Mouse (Mus musculus) intestine, postnatal 0 days (tissue): ENCODE measurements around the gene Odaph. TPM values are rescaled to one million over a fixed set of nuclear protein-coding genes. Genes with fewer than 3 reads are reported as not detected.

ENCODE experiments used
- ATAC-seq: fragments of 200-750 bp; cut with Nextera tagmentation; 2 replicates; pipeline ENCODE4 v1.8.0; 2017; ENCODE audit warnings: mild to moderate bottlenecking, moderate TSS enrichment, moderate library complexity
- H3K27ac ChIP-seq: fragments of 300-500 bp; sonication (generic); 2 replicates; pipeline ENCODE4 v1.5.1; 2014; ENCODE audit warnings: mild to moderate bottlenecking, low read depth, low read length, moderate library complexity
- H3K27me3 ChIP-seq: fragments of 300-500 bp; sonication (generic); replicated peaks from 2 replicates; pipeline ENCODE4 v1.6.1; 2014; ENCODE audit warnings: low read length, mixed read lengths; ENCODE audit not compliant: control insufficient read depth, insufficient read depth
- H3K36me3 ChIP-seq: fragments of 300-500 bp; sonication (generic); 2 replicates; pipeline ENCODE4 v1.6.1; 2014; ENCODE audit warnings: mild to moderate bottlenecking, moderate library complexity; ENCODE audit not compliant: control insufficient read depth, insufficient read depth
- H3K4me1 ChIP-seq: fragments of 300-500 bp; sonication (generic); replicated peaks from 2 replicates; pipeline ENCODE4 v1.6.1; 2014; ENCODE audit warnings: antibody characterized with exemption, low read length, mixed read lengths; ENCODE audit not compliant: control insufficient read depth, insufficient read depth
- H3K4me2 ChIP-seq: fragments of 300-500 bp; sonication (generic); replicated peaks from 2 replicates; pipeline ENCODE4 v1.6.1; 2014; ENCODE audit warnings: low read depth, mild to moderate bottlenecking, moderate library complexity
- H3K4me3 ChIP-seq: fragments of 300-500 bp; sonication (generic); 2 replicates; pipeline ENCODE4 v1.5.1; 2014; ENCODE audit warnings: low read depth, low read length
- H3K9ac ChIP-seq: fragments of 300-500 bp; sonication (generic); 2 replicates; pipeline ENCODE4 v1.6.1; 2014; ENCODE audit warnings: mild to moderate bottlenecking, low read depth, low read length
- H3K9me3 ChIP-seq: fragments of 300-500 bp; sonication (generic); 2 replicates; pipeline ENCODE4 v1.6.1; 2016; ENCODE audit warnings: mixed run types; ENCODE audit not compliant: control insufficient read depth
- CTCF ChIP-seq: sonication (generic); IDR thresholded peaks from 2 replicates; pipeline ENCODE4 v1.5.1; 2016; ENCODE audit warnings: low read depth, mild to moderate bottlenecking, control low read depth, antibody characterized with exemption, moderate library complexity
- WGBS: fragments of 180-500 bp; shearing (Covaris S2); extraction: QIAGEN DNeasy Blood & Tissue Kit; methylation state at CpG from one replicate; pipeline ENCODE4 v1.1.7; 2014; 5-methylcytosine and 5-hydroxymethylcytosine counted together
- polyA plus RNA-seq: library from polyadenylated mRNA; unstranded; fragments of >200 nt; fragmentation: Nextera tagmentation; extraction: Ambion mirVana; gene quantifications from 2 replicates; pipeline ENCODE4 v1.2.1, GENCODE M21; 2015

Gene Odaph
- polyA plus RNA-seq, 1 experiment from 2014 or later: not detected

DNA sequence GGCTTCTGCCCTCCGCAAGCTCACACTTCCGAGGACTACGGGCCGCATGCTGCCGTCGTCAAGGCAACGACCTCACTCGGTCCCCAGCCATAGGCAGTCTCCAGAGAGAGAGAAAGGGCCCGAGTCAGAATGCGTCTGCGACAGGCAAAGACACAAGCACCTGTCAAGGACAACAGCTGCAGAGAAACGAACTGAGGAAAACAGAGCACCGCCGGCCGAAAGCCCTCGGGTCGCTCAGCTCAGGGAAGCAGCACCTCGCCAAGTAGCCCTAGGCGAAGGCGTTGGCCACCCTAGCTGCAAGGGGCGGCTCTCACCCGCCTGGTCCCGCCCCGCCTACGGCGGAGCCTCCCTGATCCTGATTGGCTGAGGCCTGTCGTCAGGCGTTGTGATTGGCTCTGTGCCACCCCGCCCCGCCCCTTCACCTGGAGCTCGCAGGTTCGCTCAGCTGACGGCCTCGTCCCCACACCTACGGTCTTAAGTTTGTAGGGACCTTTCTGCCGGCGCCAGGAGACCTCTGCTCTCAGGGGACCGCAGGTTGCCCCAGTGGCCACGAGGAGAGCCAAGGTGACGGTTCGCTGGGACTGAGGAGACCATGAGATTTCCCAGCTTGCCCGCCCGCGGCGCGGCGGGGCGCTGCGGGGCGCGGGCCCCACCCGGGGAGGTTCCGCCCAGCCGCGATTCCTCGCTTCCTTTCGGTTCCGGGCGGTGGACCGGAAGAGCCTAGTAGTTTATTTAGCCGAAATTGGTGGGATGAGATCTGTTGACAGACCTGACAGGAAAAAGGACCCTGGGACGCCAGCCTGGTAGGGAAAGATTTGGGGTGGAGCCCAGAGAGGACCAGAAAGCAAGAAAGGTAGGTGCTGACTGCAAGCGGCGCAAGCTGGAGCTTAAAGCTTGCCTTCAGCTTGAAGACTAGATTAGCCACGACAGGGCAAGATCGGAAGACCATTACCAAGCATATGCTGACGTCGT lies 55.4 kb downstream of the Odaph start:
- peak overlapping the region; percentile 95 for H3K27ac ChIP-seq

DNA sequence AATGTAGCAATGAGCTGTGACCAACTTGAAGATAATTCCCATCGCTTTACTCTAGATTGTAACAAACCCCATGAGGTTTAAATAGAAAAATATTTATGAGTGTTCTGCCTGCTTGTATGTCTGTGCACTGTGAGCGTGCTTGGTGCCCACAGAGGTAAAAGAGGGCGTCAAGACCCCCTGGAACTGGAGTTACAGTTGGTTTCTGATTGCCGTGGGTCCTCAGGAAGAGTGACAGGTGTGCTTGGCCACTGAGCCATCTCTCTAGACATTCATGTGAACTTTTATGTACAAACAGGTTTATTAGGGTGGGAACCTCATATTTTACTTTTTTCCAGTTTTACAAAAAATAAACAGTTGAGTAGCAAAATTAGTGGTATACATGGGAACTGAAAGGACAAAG lies 56.5 kb downstream of the Odaph start, which contains the start of gene Cdkl2:
Cdkl2 (minus strand) TSS at position 101 of the 400 bp plus-strand sequence.
- TF ChIP-seq CTCF: no peak
- H3K9ac ChIP-seq: peak within 1 kb of the TSS; percentile 71
- peak within 1 kb of the TSS; percentile 89 for H3K4me2 ChIP-seq
- peak within 1 kb of the TSS; percentile 95 for H3K27ac ChIP-seq
- H3K4me1 ChIP-seq: no peaks in the 10 kb centered on the region
- H3K36me3 ChIP-seq: no peaks in the 10 kb centered on the region
- ATAC-seq: no peak
- H3K27me3 ChIP-seq: no peaks in the 10 kb centered on the region
- no peaks in the 10 kb centered on the region for H3K9me3 ChIP-seq
- peak within 1 kb of the TSS; percentile 79 for H3K4me3 ChIP-seq
- 74% methylated on average over 4 of the region's 4 CpGs for WGBS

More for the DNA sequence above, 55.4 kb downstream of the Odaph start:
- H3K4me3 ChIP-seq: peak overlapping the region; percentile 79
- under 1% methylated on average over 68 of the region's 68 CpGs for whole genome bisulfite sequencing
- peak; percentile 100 for ATAC-seq
- H3K4me2 ChIP-seq: peak overlapping the region; percentile 89
- TF ChIP-seq CTCF: peak; percentile 15
- no peaks in the 10 kb centered on the region for H3K36me3 ChIP-seq
- H3K4me1 ChIP-seq: no peaks in the 10 kb centered on the region
- no peaks in the 10 kb centered on the region for H3K9me3 ChIP-seq
- H3K27me3 ChIP-seq: no peaks in the 10 kb centered on the region
- peak overlapping the region; percentile 71 for H3K9ac ChIP-seq

Other genes starting within 250 kb of the Odaph start
- 63.7 and 73.0 TPM in 2 replicates for gene Rchy1, start 24.4 kb upstream of the Odaph start, polyA plus RNA-seq
- 3.2 and 3.3 TPM in 2 replicates for gene Cdkl2, start 56.4 kb downstream of the Odaph start, polyA plus RNA-seq
- gene G3bp2, start 96.2 kb downstream of the Odaph start, polyA plus RNA-seq: 121 and 132 TPM in 2 replicates
- 61.5 and 68.8 TPM in 2 replicates for gene Uso1, start 150.5 kb downstream of the Odaph start, polyA plus RNA-seq
- not detected in 2 replicates for gene U90926, start 227.9 kb downstream of the Odaph start, polyA plus RNA-seq